Mouse (Mus musculus) thymus, postnatal 4 days (tissue): ENCODE data around the gene Vstm5.
"Not testable (repeated sequence)": the region's sequence is repeated elsewhere in the genome, so short reads cannot be mapped to it uniquely, and the experiment has no call there.

Source experiments
- DNase-seq: peaks from one replicate; pipeline ENCODE4 v3.0.0; 2021

The Vstm5 gene

DNA sequence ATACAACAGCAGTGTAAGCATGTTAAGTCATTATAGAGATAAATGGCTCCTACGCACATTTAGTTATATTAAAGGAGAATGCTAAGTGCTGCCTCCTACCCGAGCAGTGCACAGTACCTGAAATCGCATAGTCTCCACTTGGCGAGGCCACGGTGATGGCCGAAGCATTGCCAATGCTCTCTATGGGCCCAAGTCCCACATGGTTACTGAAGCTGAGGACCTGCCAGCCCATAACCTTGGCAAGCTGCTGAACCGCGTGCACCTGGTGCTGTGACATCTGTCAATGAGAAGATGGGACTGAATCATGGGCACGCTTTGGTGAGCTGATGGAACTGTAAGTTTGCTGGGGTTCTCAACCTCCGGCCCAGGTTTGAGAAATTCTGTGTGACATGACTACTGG, 24.6 kb downstream of the Vstm5 start:
- no peak for DNase-seq

DNA sequence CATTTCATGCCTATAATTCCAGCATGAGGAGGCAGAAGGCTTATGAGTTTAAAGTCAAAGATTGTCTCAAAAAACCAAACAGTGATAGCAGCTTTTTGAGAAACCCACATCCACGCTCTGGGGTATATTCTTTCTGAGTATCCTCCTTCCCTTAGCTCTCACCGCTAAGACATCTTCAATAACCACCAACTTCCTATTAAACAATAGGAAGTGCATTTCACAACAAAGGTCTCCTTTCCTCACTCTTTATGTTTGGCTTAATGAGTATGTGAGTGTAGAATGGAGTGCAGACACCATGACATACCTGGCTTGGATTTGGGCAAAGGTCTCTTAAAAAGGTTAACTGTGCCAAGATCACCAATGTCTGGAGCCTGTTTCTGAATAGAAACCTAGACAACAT, 35.1 kb downstream of the Vstm5 start:
- DNase-seq = no peak

DNA sequence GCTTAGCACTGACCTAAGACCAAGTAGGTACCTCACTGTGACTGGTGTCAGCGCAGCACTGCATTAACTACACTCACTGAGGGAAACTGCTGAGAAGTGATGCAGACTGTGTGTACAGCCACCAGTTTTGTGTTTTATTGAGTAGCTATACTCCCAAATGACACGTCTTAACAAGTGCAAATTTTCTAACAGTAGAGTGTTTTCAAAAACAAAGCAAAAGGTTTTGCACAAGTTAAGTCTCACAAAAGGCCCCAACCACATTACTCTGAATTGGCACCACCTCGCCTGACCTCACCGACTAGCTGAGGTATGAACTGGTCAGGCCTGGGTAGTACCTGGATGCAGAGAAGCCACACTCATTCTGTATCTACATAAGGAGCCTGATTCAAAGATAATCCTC, 38.0 kb downstream of the Vstm5 start:
- DNase-seq = no peak

DNA sequence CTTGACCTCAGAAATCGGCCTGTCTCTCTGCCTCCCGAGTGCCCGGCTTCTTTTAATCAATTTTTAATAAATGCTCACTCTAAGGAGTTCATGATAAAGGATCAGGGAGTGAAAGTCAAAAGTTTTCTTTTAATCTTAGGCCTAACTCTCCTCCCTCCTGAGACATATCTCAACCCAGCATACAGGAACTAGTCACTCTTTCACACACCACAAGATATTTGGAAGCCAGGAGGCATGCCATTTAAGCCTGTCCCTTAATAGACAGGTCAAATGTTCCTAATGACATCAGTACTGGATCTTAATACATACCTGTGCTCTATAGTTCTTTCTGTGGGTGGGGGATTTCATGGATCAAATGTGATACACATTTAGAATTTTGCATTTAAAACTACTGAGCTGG, 39.5 kb downstream of the Vstm5 start:
- no peak for DNase-seq

DNA sequence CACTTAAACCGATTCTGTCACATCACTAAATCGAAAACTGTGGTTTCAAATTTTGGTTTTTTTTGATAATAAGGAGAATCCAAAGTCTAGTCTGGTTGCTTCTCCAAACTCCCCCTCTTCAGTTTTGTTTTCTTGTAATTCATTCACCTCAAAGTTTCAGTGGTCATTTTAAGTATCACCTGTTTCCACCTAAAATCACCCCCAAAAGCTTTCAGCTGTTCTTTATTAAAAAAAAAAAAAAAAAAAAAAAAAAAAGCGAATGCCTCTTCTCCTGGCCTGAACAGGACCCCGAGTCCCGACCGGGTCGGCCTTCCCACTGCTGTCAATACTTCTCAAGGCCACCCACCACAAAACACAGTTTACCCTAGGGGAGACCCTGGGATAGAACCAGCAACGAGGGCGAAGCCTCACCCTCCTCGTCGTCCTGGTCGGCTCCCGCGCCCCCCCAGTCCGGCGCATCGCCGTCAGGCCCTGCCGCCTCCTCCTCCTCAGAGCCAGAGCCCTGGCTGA, 40.3 kb downstream of the Vstm5 start:
- no peak for DNase-seq

DNA sequence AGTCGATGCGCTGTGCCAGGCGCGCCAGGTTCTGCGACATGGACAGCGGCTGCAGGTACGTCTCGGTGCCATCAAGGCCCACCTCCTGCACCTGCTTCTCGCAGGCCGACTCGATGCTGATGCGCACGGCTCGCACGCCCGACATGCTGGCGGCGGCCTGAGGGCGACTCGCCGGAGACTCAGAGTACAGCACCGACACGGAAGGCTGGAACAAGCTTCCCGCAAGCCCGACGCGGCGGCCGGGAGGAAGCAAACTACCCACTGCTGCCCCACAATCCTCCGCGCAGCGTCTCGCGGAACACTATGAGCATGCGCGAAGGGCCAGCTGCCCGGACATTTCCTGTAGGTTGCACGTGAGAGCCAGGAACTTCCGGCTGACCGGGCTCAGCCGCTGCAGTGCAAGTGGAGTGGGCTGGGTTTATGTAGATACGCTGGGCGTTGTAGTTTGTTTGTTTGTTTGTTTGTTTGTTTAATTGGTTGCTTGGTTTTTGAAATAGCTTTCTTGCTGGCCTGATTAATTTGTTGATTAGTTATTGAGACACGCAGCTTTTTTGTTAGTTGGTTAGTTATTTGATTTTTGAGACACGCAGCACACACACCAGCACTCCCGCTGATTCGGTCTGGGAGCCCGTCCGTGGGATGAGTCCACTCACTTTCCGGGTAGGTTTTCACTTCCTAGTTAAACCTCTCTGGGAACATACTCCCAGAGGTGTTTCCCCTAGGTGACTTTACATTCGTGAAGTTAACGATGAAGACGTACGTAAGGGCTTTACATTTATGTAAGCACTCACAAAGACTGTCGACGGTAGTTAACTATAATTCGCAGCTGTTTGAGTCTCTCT, 41.0 kb downstream of the Vstm5 start, which contains the start of gene Med17:
Gene Med17 (minus strand): TSS at position 283 of the 842 bp plus-strand sequence.
- DNase-seq = peak; percentile 91

DNA sequence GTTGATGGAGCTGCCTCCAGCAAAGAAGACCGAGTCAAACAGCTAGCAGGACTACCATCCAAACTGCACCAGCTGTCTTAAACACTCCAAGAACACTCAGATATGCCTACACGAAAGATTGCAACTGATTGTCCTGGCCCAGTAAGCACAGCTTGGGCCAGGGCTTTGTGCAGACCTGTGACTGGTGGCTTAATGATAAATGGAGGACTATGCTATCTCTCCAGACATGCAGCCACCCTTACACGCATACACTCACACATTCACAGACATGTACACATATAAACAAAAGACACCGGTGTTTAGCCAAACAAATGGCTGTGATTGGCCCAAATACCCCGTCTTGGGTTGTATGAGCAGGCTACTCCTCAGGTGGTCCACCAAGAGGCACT, 41.6 kb downstream of the Vstm5 start:
- no peak for DNase-seq

DNA sequence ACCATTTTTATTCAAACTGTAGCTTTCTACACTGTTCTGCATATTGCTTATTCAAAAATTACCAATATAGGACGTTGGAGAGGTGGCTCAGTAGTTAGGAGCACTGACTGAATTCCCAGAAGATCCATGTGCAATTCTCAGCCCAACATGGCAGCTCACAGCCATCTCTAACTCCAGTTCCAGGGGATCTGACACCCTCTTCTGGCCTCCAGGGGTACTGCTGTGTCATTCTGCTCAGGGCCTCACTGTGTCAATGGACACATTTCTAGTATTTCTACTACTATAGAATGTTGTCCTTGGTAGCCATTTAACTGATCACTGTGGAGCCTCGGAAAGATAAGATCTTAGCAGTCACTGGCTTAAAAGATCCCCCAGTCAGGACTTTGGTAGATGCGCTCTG, 46.6 kb downstream of the Vstm5 start:
- DNase-seq = peak; percentile 41

DNA sequence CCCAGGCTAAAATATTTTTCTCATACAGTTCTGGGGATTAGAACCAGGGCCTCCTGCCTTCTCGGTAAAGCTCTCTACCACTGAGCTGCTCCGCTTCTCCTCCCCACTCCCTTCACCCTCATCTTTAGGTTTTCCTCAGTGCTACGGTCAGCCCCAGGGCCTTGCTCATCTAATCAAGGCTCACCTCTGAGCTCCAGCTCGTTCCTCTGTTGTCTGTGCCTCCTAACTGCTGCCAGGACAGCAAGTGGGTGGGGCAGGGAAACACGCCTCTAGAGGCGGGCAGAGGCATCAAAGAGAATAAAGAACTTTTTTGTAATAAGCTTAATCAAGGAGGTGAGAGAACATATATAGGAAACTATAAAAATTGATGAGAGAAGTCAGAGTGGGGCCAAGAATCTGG, 49.0 kb downstream of the Vstm5 start:
- DNase-seq = no peak

DNA sequence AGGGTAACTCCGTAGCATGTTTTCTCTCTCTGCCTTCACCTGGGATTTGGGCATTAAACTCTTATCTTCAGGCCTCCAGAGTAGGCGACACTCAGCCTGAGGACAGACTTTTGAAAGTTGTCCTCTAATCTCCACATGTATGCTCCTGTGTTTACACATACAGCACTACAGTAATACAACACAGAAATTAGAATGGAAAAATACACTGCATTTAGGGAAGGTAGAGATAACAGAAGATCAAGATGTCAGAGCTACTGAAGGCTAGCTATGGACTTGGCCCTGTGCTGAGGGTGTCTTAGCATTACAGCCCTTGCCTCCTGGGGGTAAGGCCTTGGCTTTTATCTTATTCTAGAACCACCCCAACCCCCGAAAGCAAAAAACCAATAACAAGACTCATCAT, 49.6 kb downstream of the Vstm5 start:
- no peak for DNase-seq

DNA sequence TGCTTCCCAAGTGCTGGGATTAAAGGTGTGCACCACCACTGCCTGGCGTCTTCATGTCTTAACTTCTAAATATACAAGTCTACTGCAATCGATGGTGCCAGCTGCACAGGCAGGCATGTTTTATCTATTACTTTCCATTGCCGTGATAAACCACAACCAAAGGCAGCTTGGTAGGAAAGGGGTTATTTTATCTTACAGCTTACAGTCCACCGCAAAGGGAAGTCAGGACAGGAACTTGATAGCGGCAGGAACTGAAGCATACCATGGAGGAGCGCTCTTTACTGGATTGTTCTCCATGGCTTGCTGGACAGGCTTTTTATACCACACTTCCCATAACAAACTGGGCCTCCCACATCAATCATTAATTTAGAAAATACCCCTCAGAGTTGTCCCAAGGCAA, 50.4 kb downstream of the Vstm5 start:
- DNase-seq = no peak

DNA sequence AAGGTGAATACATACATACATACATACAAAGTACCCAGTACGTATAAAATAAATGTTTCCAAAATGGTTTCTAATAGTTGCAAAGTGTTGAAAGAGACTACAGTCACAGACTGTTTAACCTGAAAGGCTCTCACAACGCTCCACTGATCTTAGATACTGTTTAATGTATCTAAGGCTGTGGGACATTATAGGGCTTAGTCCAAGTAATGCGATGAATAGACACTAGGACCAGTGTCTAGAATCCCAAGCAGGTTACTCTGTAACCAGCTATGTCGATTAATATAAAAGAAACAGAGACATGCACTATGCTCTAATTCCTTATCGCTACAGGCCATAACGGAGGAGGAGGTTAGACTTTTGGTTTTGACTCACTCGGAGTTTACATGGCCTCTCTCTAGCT, 58.3 kb downstream of the Vstm5 start:
- DNase-seq = no peak

DNA sequence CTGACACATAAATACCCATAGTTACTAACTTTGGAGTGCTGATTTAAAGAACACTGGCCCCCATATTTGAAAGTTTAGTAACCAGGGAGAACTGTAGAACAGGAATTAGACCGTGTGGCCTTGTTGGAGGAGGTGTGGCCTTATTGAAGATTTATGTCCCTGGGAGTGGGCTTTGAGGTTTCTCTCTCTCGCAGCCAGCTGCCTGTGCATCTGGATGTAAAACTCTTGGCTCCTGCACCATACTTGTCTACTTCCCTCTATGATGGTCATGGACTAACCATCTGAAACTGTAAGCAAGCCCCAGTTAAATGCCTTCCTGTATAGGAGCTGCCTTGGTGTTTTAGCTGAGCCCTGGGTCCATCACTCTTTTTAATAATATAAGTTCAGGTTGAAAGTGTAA, 59.6 kb downstream of the Vstm5 start:
- no peak for DNase-seq

DNA sequence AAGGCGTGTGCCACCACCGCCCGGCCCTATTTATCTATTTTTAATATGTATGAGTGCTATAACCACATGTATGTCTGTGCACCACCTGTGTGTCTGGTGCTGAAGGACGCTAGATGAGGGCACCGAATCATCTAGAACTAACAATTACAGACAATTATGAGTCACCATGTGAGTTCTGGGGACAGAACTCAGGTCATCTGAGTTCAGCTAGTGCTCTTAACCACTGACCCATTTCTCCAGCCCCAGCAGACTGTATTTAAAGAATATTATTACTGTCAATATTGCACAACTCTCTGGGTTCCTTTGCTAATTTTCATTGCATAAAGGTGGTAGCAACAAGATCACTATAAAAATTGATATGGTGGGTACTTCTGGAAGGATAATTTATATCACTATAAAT, 61.2 kb downstream of the Vstm5 start:
- DNase-seq = no peak

DNA sequence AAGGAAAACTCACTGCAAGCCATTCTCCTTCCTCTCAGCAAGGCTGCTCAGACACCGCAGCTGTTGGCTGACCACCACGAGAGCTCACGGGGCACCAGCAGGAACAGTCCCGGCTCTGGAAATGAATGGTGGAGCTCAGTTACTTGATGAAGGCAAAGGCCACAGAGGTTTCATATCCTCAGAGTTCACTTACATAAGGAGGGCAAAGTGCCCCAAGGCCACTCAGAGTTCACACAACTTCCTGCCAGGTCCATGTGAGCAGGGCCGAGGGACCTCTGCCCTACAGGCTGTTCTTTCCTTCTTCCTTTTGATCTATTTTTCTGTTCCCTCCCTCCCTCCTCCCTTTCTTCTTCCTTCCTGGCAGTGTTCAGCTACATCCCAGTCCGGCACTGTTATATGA, 62.6 kb downstream of the Vstm5 start:
- DNase-seq = no peak

DNA sequence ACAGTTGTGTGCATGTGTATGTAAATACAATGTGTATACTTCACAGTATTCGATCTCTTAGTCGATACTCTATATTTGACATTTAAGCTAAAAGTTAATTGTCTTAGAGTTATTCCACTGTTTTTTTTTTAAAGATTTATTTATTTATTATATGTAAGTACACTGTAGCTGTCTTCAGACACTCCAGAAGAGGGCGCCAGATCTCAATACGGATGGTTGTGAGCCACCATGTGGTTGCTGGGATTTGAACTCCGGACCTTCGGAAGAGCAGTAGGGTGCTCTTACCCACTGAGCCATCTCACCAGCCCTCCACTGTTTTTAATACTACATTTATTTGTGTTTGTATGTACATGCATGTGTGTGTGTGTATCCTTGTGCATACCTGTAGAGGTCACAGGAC, 63.2 kb downstream of the Vstm5 start:
- DNase-seq = not testable (repeated sequence)

DNA sequence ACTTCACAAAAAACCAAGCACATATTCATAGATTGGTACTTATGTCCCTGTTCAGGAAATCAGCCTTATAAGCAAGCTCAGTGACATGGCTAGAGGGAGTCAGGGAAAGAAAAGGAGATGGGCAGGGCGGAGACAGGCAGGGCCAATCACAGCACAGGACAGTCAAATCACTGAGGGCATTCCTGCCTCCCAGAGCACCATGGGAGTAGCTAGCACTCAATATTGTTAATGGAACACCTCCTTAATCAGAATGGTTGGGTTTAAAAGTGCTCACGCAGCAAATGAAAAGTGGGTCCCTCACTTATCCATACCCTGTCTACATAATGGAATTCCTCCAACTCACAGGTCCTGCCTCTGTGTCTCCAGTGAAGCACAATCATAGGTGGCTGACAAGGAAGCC, 64.0 kb downstream of the Vstm5 start:
- DNase-seq = no peak

DNA sequence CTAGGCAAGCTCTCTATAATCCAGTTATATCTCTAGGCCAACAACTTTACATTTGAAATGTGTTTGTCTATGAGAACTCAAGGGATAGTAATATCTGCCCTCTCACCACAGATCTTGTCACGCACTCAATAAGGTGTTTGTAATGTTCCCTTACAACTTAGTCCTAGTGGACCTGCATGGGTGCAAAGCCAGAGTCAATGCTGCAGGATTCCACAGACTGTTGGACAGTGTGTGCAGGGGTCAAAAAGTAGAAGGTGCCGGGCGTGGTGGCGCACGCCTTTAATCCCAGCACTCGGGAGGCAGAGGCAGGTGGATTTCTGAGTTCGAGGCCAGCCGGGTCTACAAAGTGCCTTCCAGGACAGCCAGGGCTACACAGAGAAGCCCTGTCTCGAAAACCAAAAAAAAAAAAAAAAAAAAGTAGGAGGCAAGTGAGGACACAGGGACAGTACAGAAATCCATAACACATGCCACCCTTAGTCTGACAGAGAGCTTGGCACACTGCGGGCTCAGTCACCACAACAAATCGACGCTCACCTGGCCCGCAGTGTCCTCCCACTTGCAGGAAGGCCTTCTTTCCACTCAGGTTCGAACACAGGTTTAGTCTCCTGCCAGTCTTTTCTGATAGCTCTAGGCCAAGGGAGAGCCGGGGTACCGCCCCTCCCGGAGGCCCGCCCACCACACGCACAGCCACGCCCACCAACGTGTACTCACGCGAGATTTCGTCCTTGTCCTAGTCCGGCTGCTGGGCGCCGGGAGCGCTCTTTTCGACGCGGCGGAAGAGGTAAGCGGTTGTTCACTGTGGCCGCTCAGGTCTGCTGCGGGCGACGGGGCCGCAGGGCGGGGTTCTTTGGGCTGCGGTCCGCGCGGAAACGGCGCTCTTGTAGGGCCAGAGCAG, 66.9 kb downstream of the Vstm5 start, which contains the start of gene Taf1d:
Gene Taf1d (plus strand): TSS at position 712 of the 895 bp plus-strand sequence.
- peak; percentile 99 for DNase-seq

DNA sequence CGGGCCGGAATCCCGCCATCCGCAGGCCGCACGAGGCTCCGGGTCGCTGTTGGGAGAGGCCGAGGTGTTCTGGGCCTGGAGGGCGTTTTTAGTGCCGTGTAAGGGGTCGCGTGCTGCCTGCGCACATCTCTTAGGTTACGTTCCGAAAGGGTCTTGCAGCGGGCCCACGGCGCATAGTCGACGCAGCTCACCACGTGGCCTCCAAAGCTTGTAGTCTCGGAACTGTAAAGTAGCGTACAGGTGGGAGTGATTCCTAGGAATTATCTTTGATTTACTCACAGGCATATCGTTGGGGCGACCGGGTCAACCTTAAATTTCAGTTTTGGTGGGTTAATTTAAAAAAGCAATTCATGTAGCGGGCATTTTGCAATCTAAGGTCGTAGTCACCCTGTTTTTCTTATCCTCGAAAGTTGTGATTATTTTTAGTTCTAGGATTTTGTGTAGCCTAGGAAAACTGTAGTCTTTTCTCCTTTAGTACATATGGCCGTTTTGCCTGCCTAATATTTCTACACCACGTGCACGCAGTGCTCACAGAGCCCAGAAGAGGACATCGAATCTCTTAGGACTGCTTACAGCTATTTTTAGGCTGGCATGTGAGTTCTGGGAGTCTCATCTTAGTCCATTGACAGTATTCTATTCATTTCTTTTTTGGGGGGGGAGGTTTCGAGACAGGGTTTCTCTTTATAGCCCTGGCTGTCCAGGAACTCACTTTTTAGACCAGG, 67.7 kb downstream of the Vstm5 start, which contains the start of gene 4931406C07Rik:
Gene 4931406C07Rik (minus strand): TSS at position 51 of the 722 bp plus-strand sequence.
- no peak for DNase-seq

DNA sequence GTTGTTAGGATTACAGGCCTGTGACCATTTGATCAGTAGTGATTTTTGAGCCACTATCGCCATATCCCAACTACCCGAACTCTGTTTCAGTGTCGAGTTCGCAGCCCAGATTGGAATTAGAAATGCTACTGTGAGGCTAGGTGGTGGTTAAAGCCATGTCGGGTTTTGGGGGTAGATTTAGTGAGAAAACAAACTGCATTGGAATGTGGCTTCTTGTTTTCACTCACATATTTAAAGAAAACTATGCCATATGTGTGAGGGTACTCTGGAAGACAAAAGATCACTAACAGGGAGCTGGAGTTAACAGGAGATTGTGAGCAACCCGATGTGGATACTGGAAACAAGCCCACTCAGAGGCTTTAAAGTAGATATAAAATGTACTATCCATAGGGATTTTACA, 68.4 kb downstream of the Vstm5 start:
- no peak for DNase-seq

DNA sequence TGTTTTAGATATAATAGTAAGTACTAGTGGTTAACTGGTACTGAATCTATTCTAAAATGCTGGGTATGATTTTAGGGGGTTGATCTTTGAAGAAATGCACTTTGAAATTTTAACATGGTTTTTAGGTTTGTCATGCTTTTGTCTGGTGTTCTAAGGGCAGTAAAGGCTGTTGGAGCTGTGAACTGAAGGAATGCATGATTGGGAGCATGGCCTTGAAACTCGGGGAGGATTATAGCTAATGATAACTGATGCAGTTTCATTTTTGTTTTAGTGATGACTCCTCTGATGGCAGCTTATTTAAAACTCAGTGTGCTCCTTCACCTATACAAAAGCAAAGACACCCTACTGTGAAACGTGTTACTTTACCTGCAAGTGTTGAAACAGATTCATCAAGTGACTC, 69.4 kb downstream of the Vstm5 start:
- DNase-seq = no peak
